Mouse (Mus musculus): Measurements from ENCODE around the gene Nup155.
"Not testable (repeated sequence)": the region's sequence is repeated elsewhere in the genome, so short reads cannot be mapped to it uniquely, and the experiment has no call there.

DNA sequence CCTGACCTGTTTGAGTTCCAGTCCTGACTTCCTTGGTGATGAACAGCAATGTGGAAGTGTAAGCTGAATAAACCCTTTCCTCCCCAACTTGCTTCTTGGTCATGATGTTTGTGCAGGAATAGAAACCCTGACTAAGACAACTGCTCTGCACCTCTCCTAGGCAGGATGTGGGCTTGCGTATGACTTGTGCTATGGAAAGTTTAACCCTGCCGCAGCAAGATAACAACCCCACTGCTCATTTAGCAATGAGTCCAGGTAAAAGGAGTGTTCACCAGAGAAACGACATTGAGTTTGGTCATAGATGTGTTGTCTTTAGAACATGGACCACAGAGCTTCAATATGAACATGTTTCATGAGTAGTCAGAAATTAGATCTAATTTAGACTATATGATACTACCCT, 35.9 kb upstream of the Nup155 start:
- not testable (repeated sequence) for TF ChIP-seq TAL1, GATA1 (IDR thresholded peaks at IDR 0.05; ENCODE audit: low read length)
